Mouse (Mus musculus) bone marrow macrophage, adult 2 months (primary cell): ENCODE measurements around the gene Ank3.

Source experiments
- CTCF ChIP-seq: IDR thresholded peaks from 2 replicates; pipeline ENCODE4 v1.5.1; 2012; ENCODE audit warnings: low read depth, mild to moderate bottlenecking, low read length, moderate library complexity
- POLR2A ChIP-seq: IDR thresholded peaks from 2 replicates; pipeline ENCODE4 v1.6.1; 2012; ENCODE audit warnings: mild to moderate bottlenecking, low read depth, low read length, borderline replicate concordance

DNA sequence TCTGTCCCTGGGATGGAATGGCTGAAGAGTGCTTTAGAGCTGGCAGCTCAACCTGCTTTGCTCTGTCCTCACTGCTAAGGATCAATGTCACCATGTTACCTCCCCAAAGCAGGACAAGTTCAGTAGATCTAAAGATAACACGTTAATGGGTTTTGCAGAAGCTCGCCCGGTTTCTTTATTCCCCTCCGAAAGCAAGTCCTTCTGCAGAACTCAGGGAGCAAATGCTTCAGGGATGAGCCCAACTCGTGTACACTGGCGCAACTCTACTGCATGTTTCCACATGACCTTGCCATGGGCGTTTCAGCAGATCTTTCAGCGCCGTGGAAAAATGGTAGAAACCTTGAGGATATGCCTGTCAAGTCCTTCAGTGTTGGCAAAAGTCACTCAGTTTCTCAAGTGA lies 247.4 kb downstream of the Ank3 start:
- no peak for TF ChIP-seq CTCF
- no peak for TF ChIP-seq POLR2A
